Mouse (Mus musculus): ENCODE measurements at regions not wholly inside any gene's neighbourhood (a gene's known extent, or its start where the extent isn't known, plus 50 kb on each side); places are given as distances from the start of the nearest gene placed in this dataset.

DNA sequence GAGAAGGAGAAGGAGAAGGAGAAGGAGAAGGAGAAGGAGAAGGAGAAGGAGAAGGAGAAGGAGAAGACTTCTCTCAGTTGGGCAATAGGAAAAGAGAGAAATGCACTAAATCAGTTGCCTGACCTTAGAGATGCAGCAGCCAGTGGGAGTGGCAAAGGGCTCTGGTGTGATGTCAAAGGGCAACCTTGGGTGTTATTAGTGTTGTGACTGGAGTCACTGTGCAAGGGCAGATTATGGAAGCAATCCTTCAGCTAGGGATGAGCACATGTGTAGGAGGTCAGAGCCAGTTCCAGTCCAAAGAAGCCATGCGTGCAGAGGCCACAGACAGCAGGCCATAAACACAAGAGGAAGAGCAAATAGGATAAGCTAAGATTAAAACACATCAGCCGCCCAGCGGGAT is 56.7 kb upstream of the Mast4 start:
- TF ChIP-seq POLR2A (IDR thresholded peaks at IDR 0.05; ENCODE audit: borderline replicate concordance, insufficient read depth, low read length) = no peak
- no peak for TF ChIP-seq CTCF (IDR thresholded peaks at IDR 0.05; ENCODE audit: borderline replicate concordance, insufficient read depth, low read depth, low read length)
- H3K4me1 ChIP-seq (ENCODE audit: control insufficient read depth, insufficient read depth, low read length) = no peaks in the 10 kb centered on the region
- no peak for DNase-seq
- WGBS = over 99% methylated on average over 3 of the region's 3 CpGs
- no peak overlapping the region for H3K4me3 ChIP-seq (replicated peaks; ENCODE audit: insufficient read depth, low read depth, low read length)
- H3K27me3 ChIP-seq (ENCODE audit: control insufficient read depth, insufficient read depth, low read length) = no peaks in the 10 kb centered on the region
- H3K27ac ChIP-seq (ENCODE audit: insufficient read depth, low read length) = no peak overlapping the region

DNA sequence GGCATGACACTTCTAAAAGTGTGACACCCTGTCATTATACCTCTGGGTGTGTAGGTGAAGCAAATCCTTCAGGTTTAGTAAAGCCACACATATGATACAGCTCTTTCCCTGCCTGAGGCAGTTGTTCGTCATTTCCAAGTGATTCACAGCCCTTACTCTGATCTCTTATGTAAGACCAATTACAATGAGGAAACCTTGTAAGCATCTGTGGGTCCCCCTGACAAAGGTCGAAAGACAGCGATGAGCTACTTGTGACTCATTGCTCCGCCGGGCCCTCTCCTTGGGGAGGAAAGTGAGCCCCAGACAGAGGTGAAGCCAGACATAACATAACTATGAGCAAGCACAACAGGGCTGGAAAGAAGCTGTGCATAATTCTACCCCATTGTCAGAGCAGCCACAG is 52.7 kb upstream of the Mast4 start:
- no peak for DNase-seq
- no peaks in the 10 kb centered on the region for H3K4me1 ChIP-seq (ENCODE audit: control insufficient read depth, insufficient read depth, low read length)
- no peak overlapping the region for H3K27ac ChIP-seq (ENCODE audit: insufficient read depth, low read length)
- no peak overlapping the region for H3K4me3 ChIP-seq (replicated peaks; ENCODE audit: insufficient read depth, low read depth, low read length)
- WGBS = 92% methylated on average over 5 of the region's 5 CpGs
- no peaks in the 10 kb centered on the region for H3K27me3 ChIP-seq (ENCODE audit: control insufficient read depth, insufficient read depth, low read length)
- TF ChIP-seq CTCF (IDR thresholded peaks at IDR 0.05; ENCODE audit: borderline replicate concordance, insufficient read depth, low read depth, low read length) = no peak
- TF ChIP-seq POLR2A (IDR thresholded peaks at IDR 0.05; ENCODE audit: borderline replicate concordance, insufficient read depth, low read length) = no peak

All from cerebellum, adult 2 months (tissue).